24 mouse cellular contexts compared by ENCODE assay signal in the genomic region with DNA sequence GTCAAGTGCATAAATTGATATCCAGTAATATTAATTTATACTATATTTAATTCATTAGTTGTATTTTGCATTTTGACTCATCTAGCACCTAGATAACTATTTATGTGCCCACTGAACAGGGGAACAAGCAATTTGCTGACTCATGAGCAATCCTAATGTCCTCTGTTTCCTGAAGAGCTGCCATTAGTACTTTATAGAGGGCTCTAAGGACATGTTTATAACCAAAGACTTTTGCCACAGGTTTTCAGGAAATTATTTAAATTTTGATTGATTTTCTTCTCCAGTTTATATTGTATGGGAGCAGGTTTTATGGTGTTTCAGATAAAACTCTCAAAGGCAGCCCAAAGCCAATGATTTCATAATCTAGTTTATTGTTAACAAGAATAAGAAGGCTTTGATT.
"Had no signal": no experiment of that assay in that cellular context is flagged by ENCODE, and none has a peak within 500 bp of the region (broad histone marks: within the 10 kb centered on the region; RNA-seq: fewer than 3 reads in every experiment).

No protein-coding gene starts in this region.

- H3K4me3 ChIP-seq: gastrocnemius, adult 2 months; heart, embryonic 10.5 days; heart, embryonic 12.5 days; hindbrain, embryonic 10.5 days; hindbrain, embryonic 12.5 days; layer of hippocampus, adult 2 months; left cerebral cortex, adult 2 months; limb, embryonic 13.5 days; limb, embryonic 15.5 days; liver, embryonic 12.5 days had no signal

- ATAC-seq: hindbrain, embryonic 16.5 days; inflammation-experienced regulatory T-cells, adult 6 months; liver, embryonic 12.5 days had no signal

- H3K9me3 ChIP-seq: heart, embryonic 10.5 days; heart, embryonic 12.5 days; hindbrain, embryonic 10.5 days; hindbrain, embryonic 12.5 days; limb, embryonic 13.5 days; limb, embryonic 15.5 days; liver, embryonic 12.5 days had no signal

- H3K4me2 ChIP-seq: heart, embryonic 12.5 days; hindbrain, embryonic 12.5 days; hindbrain, embryonic 14.5 days; limb, embryonic 13.5 days; limb, embryonic 15.5 days; liver, embryonic 12.5 days had no signal

- DNase-seq: gastrocnemius, adult 2 months; gastrocnemius, postnatal 10 days; gastrocnemius, postnatal 25 days; heart, adult 18-20 months; heart, postnatal 10 days; heart, postnatal 4 days; kidney, adult 18-20 months; kidney, adult 8-10 months; kidney, postnatal 10 days; kidney, postnatal 25 days; kidney, postnatal 4 days had no signal

- H3K27me3 ChIP-seq: heart, embryonic 12.5 days; hindbrain, embryonic 12.5 days; limb, embryonic 13.5 days; limb, embryonic 15.5 days; liver, embryonic 12.5 days had no signal

- H3K4me1 ChIP-seq: heart, embryonic 10.5 days; heart, embryonic 12.5 days; hindbrain, embryonic 10.5 days; limb, embryonic 13.5 days; limb, embryonic 15.5 days; liver, embryonic 12.5 days had no signal

- H3K36me3 ChIP-seq: heart, embryonic 10.5 days; heart, embryonic 12.5 days; hindbrain, embryonic 10.5 days; hindbrain, embryonic 12.5 days; limb, embryonic 13.5 days; limb, embryonic 15.5 days; liver, embryonic 12.5 days had no signal

- H3K27ac ChIP-seq: gastrocnemius, adult 2 months; heart, embryonic 10.5 days; hindbrain, embryonic 10.5 days; hindbrain, embryonic 12.5 days; hindbrain, embryonic 14.5 days; layer of hippocampus, adult 2 months; left cerebral cortex, adult 2 months; limb, embryonic 13.5 days; limb, embryonic 15.5 days; liver, embryonic 12.5 days; liver, embryonic 14.5 days had no signal

- H3K9ac ChIP-seq: heart, embryonic 12.5 days; hindbrain, embryonic 12.5 days; hindbrain, embryonic 14.5 days; limb, embryonic 13.5 days; limb, embryonic 15.5 days; liver, embryonic 12.5 days; liver, embryonic 14.5 days had no signal
